Mouse (Mus musculus): ENCODE measurements around the gene Wscd2.
A peak's percentile ranks its signal among the peaks of the same experiment; 100 is the strongest.

Gene Wscd2

DNA sequence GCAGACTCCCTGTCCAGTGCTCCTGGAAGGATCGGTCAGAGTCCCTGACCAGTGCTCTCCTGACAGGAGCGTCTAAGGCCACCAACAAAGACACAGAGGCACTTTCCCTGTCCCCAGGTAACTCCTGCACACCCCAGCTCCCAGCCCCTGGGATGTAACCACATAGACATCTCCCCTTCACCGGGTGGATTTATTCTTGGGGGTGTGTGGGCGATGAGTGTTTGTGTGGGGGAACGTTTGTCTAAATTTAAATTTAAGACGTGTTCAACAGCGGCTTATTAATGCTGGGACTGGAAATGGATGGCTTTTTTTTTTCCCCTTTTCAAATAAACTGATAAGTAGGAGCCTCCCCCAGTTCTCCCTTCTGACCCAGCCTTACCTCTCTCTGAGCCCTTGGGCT is 49.7 kb downstream of the Wscd2 start:
- no peak for DNase-seq (ENCODE audit: low read depth)

DNA sequence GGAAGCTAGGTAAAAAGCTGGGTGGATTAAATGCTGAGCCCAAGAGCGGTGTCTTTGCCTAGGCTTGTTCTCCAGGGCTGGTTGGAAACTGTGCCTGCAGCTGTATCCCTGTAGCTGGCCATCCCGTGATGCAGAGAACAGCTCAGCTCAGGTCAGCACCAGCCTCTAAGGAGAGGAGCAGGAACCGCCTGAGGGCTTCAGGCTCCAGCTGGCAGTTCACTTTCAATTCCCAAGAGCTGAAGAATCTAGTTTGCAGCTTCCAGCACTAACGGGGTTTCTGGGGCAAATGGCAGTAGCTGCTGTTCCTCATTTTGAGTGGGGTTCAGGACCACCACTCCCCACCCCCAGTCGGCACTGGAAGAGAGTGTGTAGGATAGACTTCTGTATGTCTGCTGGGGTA is 51.1 kb downstream of the Wscd2 start:
- DNase-seq (ENCODE audit: low read depth): peak; percentile 12

DNA sequence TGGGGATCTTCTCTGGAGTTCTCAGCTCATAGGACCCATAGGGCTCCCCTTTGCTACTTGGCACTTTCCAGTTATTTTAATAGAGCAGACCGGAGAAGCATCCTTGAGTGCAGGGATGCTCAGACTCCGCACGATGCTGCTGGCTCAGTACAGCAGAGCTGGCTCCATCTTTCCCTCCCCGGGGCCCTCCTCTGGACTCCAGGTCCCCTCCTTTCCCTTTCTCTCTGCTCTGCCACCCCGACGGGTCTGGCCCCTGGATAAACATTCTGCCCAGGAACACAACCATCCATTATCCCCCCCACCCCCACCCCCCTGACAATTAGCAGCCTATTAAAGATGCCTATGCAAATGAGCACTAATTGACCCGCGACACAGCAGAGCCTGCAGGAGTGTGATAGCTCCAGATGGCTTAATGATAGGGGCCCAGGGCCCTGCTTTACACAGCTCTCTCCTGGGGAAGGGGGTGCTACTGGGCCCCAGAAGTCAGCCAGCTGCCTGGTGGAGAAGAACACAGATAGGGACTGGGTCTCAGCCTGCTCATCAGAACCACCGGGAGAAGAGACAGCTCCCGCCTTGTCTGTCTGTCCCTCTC is 52.8 kb downstream of the Wscd2 start:
- no peak for DNase-seq (ENCODE audit: low read depth)

DNA sequence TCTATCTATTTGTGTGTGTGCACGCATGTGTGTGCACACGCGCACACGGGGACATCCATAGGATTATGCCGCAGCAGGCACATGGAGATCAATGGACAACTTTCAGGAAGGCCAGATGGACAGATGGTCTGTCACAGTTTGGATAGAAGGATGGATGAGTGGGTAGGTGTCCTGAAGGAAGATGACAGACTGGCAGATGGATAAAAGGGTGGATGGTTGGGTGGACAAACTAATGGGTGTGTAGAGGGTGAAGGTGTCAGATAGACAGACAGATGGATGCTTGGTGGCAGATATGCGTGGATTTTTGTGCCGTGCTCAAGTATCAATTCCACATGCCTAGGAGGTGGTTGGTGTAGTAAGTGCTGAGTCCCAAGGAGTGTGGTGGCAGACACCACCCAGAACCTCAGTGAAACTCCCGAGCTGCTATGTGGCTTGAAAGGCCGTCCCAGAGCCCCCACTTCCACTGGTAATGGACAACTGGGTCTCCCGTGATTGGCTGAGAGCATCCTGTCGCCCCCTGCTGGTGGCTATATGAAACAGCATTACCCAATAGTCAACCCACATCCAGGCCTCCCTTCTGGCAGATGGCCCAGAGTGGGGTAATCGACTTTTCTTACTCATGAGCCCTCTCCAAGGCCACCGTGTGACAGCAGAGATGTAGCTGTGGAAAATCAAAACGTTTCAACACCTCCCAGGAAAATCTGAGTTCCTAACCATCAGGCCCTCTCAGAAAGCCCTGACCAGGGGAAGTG is 58.0 kb downstream of the Wscd2 start:
- DNase-seq (ENCODE audit: low read depth): peak; percentile 72

DNA sequence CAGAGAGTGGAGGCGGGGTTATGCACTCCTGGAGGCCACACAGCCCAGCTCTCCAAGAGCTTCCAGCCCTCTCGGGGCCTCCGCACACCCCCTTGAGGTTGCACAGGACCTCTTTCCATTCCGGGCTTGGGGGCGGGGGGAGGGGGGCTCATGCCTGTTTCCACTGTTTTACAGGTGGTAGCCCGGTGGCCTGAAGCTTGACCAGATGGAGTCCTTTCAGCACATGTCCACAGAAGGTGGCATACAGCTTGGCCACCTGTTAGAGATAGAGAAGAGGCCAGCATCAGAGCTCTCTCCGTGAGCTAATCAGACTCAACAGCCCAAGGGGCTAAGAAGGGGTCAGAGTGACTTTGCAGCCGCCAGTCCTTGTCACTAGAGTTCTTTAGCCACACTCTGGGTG is 60.1 kb downstream of the Wscd2 start:
- no peak for DNase-seq (ENCODE audit: low read depth)

DNA sequence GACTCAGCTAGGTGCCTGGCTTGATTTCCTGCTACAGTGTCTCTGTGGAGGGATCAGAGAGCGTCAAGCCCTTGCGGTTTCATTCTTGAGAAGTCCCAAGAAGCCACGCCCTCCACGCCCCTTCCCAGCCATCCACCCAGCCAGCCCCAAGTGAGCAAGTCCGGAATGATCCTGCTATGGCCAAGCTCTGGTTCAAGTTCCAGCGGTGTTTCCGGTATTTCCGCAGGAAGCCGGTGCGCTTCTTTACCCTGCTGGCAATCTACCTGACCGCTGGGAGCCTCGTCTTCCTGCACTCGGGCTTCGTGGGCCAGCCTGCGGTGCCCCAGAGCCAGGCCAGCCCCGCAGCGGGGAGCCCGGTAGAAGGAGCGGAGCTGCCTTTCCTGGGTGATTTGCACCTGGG is 60.6 kb downstream of the Wscd2 start:
- no peak for DNase-seq (ENCODE audit: low read depth)

DNA sequence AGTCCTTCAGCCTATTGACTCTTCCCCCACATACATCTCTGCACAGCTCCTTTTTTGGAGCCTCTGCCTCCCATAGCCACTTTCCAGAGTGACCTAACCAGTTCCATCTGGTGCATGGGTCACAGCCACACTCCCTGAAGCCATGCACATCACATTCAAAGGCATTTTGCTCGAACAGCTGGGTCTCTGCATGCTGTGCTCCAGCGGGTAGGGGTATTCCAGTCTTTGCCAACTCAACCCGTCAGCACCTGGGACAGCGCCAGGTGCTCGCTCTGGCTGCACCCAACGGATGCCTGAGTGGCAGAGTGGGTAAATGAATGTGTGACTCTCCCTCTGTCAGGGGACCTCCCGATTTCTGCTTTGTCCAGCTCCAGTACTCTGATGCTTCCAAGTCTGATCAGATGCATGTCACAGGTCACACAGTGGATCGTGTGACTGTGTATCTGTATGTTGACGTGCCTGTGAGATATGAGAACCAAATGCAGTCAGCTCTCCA is 63.3 kb downstream of the Wscd2 start:
- peak; percentile 50 for DNase-seq (ENCODE audit: low read depth)

DNA sequence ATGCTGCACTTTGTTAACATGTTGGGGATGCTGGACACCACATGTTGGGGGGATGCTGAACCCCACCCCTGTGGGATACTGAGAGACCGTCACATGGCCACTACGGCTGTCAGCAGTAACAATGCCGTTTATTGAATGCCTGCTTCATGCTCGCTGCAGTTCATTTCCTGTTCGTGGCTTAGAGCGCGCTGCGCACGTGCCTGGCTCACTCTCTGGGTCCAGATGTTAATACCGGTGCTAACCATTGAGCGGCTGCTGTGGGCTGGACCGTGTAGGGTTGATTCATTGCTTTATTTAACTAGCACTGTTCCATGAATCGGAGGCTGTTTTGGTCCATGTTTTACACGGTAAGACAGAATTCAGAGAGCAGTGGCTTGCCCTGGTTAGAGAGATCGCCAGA is 64.0 kb downstream of the Wscd2 start:
- no peak for DNase-seq (ENCODE audit: low read depth)

DNA sequence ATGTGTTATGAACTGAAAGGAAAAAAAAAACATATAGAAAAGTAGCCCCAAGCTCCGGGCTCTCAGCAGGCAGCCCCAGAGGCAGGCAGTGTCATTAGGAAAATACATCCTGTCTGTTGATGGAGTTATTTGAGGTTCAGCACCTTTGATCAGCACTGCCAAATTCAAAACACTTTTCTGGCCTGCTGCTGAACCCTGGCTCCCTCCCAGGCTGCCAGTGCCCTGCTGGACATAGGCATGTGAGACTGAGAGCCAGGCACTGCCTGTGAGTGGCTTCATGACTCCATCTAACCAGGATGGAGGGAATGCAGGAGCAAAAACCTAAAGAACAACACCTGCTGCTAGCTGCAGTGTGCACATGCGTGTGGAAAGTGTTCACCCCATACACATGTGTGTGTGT is 64.4 kb downstream of the Wscd2 start:
- no peak for DNase-seq (ENCODE audit: low read depth)

DNA sequence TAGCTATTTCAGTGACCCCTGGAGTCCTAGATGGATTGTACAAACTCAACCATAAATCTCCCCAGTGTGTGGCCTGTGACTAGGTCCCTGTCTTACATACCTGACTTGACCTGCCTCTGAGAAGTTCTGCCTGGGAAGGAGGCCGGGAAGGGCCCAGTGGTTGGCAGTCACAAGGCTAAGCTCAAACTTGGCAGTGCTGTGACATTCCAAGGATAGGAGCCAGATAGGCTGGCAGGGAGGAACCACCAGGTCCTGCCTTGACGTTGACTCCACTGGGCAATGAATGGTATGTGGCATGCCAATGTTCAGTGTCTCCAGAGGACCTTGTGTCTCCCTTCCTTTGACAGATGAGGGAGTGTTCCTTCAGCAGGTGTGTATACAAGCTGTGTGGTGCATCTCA is 65.6 kb downstream of the Wscd2 start:
- DNase-seq (ENCODE audit: low read depth): no peak

DNA sequence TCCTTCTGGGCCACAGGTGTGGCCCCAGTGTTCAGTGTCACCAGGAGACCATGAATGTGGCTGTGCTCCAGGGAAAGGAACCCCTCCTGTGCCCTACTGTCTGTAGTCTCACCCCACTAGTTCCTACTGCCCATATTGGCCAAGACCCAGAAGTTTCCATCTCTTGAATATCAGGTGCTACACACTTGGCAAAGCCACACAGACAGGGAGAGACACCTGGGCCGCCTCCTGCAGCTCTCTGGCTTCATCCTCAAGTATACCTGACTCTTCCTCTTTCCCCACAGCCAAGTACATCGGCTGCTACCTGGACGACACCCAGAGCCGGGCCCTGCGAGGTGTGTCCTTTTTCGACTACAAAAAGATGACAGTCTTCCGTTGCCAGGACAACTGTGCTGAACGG is 67.9 kb downstream of the Wscd2 start:
- DNase-seq (ENCODE audit: low read depth): no peak

DNA sequence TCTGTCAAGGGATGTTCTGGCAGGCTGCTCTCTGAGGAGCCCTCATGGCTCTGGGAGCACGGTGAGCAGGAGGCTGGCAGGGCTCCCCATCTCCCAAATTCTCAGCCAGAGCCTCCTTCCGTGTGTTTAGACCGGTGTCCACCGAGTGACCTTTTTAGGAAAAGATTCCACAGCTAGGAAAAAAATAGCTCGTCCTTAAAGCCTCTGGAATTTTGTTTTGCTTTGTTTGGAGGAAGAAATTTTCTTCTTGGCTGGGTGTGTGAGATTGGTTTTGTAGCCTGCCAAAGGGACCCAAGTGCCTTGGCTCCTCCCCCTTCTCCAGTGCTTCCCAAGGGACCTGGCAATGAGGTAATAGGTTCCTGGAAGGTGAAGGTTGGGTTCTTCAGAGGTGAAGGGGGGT is 69.5 kb downstream of the Wscd2 start:
- peak; percentile 16 for DNase-seq (ENCODE audit: low read depth)

DNA sequence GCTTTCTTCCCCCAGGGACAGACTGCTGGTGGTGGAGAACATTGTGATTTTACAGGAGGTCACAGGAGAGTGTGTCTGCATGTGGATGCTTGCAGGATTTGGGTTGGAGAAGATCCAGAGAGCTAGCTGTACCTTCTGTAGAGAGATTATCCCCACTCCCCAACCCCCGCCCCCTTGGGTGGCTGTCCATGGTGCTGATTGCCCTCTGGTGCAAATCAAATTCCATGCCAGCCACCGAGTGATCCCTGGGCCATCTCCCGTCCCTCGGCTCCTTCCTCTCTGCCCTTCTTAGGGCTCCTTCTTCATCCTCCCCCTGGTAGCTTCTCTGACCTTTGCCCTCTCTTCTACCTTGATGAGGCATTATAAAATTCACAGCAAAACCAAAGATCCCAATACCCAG is 74.3 kb downstream of the Wscd2 start:
- DNase-seq (ENCODE audit: low read depth): no peak

DNA sequence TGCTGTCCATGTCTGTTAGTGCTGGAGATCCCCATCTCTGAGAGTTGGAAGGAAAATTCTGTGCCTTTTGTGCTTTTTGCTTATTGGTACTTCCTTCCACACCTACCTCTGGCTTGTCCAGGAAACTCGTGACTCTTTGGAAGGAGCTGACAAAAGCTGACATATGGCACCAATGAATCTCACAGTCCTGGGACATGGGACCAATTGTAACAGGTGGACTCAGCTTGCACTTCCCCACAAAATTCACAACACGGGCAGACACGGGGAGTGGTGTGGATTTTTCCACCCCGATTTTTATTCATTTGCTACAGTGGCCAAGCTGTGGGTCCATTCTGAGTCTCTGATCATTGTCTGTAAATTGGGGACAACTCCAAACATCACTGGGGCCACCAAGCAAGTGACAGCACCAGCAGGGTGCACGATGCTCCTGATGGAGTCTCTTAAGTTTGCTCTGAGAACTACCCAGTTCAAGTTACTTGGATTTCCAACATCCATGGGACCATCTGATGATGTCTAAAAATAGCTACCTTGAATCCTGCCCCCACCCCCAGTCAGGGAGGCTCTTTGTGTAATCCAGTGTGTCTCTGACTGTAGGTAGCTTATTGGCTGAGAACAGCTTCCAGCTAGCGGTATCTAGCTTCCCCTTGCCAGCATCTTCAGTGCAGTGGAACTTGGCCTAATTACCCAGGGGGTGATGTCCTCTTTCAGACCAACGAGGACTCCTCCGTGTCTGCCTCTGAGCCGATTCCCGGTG is 75.1 kb downstream of the Wscd2 start:
- no peak for DNase-seq (ENCODE audit: low read depth)

DNA sequence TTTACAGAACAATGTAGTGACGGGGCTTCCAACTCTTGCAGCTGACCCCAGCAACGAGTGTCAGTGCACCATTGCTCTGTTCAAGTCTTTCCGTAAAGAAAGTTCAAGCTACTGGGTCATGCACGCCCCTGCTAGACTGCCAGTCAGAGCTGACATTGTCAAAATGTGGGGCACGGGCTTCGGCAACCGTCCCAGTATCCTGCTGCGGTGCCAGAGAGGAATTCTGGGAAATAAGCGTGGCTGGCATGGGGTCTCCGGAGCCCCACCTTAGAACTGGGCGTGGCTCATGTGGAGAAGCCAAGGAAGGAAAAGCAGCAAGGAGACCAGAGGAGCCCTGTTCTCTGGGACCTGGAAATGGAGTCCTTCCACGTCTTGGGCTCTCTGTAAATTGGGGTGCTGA is 75.7 kb downstream of the Wscd2 start:
- DNase-seq (ENCODE audit: low read depth): no peak

DNA sequence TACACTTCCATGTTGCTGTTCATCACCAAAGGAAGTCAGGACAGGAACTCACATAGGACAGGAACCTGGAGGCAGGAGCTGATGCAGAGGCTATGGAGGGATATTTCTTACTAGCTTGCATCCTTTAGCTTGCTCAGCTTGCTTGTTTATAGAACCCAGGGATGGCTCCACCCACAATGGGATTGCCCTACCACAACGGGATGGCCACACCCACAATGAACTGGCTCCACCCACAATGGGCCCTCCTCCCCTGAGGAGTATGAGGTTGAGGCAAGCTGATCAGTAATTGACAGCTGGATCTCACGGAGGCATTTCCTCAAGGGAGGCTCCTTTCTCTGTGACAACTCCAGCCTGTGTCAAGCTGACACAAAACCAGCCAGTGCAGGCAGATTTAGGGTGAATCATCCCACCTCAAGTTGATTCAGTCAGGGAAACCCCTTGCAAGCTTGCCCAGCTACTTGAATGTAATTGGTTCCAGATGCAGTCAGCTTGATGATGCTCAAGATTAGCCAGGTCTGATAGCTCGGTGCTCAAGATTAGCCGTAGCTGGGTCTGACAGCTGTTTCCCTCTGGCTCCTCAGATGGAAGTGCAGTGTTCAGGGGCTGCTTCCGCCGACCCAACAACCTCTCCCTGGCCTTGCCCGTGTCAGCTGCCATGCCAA is 80.1 kb downstream of the Wscd2 start:
- peak; percentile 51 for DNase-seq (ENCODE audit: low read depth)

DNA sequence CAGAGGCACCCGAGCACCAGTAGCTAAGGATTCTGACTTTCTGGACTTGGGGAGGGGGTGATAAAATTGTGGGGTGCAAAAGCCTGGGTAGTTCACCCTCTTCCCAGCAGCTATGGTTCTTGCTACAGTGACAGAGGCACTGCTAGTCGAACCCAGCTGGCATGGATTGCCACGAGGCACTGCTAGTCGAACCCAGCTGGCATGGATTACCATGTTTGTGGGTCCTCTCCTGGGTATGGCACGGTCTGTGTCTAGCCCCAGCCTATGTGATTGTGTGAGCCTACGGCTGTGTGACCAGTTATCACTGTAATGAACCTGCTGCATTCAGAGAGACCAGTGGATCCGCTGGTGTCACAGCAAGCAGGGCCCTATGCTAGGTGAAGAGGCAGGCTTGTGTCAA is 87.4 kb downstream of the Wscd2 start:
- DNase-seq (ENCODE audit: low read depth): no peak

DNA sequence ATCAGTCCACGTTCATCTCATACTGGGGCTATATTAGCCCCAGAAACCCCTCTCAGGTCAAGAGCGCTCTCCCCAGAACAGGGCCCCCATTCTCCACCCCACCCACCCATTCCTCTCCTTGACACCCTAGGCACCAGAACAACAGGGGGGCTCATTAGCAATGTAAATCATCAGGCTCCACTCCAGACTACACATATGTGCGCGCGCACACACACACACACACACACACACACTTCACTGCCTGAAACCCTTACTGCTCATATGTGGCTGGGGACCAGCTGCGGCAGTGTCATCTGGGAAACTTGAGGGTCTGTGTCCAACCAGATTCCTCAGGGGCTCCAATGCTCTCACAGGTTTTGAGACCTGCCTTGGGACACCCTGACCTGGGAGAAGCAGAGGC is 88.3 kb downstream of the Wscd2 start:
- no peak for DNase-seq (ENCODE audit: low read depth)

DNA sequence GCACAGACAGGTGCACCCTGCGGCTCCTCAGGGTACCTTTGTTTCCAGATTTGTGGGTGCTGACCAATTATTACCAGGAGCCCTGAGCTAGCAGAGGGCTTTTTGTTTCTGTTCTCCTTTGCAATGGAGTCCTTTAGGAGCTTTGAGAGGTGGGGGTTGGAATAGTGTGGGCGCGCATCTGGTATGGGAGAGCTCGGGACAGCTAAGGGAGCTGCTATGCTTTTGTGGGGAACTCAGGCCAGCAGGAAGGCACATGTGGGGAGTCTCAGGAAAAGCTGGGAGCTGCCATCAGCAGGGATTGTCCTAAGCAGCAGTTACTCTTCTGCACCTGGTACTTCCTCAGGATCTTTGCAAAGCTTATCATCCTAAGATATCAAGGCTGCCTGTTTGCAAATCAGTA is 89.0 kb downstream of the Wscd2 start:
- DNase-seq (ENCODE audit: low read depth): no peak

DNA sequence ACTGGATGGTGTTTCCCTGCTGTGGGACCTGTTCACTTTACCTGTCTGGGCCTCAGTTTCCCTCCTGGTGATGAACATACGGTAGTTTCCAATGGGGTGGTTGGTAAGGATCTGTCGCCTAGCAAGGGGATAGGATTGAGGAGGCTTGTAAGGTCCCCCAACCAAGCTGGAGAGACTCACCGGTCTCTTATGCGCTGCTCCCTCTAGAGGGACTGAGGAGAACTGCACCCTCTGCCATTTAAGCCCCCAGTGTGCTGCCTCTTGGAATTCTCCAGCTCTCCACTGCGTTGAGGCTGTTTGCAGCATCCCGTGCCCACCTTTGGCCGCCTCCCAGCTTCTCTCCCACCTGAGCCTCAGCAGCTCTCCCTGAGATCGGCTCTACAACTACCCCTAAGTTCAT is 90.1 kb downstream of the Wscd2 start:
- peak; percentile 19 for DNase-seq (ENCODE audit: low read depth)

DNA sequence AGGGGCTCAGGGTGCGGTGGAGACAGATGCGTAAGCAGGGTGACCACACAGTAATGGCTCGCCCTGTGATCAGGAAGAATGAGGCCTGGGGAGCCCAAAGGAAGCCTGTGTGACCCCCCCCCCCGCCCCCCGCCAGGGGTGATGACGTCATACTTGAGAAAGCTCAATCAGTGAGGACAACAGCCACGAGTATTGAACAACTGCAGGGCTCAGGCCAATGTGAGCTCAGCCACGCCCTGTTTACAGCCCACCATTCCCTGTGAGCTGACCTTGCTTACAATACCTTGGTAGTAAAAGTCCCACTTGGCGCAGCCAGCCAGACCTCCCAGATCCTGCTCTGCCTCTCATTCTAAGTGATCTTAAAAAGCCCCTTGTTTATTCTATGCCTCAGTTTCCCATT is 90.7 kb downstream of the Wscd2 start:
- no peak for DNase-seq (ENCODE audit: low read depth)

DNA sequence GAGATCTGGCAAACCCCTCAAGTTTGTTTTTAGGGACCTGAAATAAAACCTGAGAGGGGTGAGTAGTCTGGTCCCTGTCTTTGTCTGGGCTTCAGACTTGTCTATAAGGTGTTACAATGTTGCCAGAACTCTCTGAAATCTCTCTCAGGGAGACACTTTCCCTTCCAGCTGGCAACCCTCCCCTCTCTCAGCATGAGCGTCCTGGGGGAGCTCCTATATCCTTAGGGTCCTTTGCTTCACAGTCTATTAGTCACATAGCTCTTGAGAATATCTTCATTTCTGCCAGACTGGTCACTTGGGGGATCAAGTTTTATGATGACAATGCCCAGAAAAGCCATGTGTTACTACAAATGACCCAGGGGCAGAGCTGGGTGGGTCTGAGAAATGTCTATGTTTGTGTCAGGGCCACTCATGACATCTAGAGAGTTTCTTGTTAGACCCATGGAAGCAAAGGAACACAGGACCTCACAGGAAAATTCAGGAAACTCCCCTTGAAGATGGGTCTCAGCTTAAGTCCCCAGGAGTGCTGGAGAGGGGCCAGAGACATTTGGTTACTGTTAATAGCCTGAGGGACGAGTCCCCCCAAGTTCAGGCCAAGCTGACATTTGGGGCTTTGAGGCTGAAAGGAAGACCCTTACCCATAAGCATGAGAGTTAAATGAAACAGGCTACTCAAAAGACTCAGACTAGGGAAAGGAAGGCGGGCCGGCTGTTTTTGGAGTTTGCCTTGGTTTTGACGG is 93.5 kb downstream of the Wscd2 start:
- DNase-seq (ENCODE audit: low read depth): no peak
